Mouse (Mus musculus) megakaryocyte, embryonic 14.5 days (primary cell): ENCODE results near the gene Fbxw11.

Experiments
- FLI1 ChIP-seq: IDR thresholded peaks from 2 replicates; pipeline ENCODE4 v1.6.1; 2012; ENCODE audit warnings: low read length, inconsistent platforms, mixed read lengths
- GATA1 ChIP-seq: IDR thresholded peaks from 3 replicates; pipeline ENCODE4 v1.6.1; 2012; ENCODE audit warnings: mixed read lengths, low read length, inconsistent platforms, borderline replicate concordance

DNA sequence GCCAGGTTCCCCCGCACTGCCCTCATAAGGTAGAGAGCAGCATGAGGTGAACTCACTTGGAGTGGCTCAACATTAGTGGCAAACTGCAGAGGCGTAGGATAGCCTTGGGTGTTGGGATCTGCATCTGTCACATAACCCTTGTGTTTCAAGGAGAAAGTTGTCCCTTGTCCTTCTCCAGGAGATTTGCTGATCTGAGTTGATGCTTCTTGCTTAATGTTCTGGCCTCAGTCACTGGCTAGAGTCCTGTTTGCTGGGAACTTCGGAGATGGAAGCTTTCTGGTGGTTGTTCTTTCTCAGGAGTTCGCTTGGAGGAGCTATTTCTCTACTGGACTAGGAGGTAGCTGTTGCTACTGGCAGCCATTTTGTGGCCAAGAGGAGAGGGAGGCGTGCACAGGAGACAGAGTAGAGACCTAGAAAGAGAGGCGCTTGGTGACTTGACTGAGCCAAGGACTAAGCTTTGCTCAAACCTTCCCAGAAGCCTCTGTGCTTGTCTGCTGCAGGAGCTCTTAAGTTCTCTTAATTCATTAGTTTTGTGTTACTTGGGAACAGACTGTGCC lies 143.1 kb downstream of the Fbxw11 start:
- no peak for TF ChIP-seq GATA1
- TF ChIP-seq FLI1, result no peak
